Mouse (Mus musculus) inflammation-experienced regulatory T-cells, adult 6 months (primary cell): ENCODE measurements around the gene Olfr549. TPM values are rescaled to one million over a fixed set of nuclear protein-coding genes. Genes with fewer than 3 reads are reported as not detected.

Source experiments
- ATAC-seq: one replicate; pipeline ENCODE4 v1.8.0; 2017
- polyA plus RNA-seq, 3 experiments: library from polyadenylated mRNA; unstranded; fragments of 100-300 nt; shearing (Covaris generic); gene quantifications; one replicate each; pipeline ENCODE4 v1.2.1; 2017

Gene Olfr549
- polyA plus RNA-seq = not detected

- no peak for ATAC-seq
These were observed at the start of gene Olfr549 for GRCm38 (mm10) chr7:102549570-102549969. Olfr549 (plus strand) TSS chr7:102549870.

DNA sequence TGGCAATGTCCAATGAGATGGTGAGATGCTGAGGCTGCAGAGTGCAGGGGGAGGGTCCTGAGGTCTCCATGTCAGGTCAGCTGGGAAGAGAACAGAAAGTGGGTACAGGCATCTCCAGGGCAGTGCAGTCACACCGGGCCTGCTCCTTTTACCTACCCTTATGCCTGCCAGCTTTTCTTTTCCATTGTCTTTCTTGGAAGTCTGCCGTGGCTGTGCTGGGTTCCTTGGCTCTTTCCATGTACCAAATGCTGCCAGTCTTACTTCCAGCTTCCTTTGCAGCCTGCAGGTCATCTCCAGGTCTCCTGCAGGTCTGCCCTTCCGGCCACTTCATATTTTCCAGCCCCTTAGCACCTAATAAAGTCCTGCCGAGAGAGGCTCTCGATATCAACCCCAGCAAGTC is 47.7 kb upstream of the Olfr549 start:
- ATAC-seq = no peak

DNA sequence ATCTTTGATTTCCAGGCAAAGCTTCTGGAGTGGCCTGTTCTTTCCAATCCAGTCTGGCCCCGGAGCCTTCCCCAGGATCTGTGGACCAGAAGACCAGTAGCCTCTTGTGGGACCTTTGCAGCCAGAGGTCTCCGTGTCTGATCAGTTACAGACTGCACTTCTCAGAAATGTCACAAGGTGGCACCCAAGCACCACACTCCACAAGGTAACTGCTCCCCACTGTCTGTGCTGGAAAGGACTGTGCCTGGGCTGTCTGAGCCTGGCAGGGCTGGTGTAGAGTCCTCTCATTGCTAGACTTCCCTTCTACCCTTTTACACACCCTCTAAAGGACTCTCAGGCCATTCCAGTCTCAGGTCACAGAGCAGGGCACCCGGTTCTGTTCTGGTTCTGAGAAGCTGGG is 42.8 kb upstream of the Olfr549 start:
- ATAC-seq = peak; percentile 68

DNA sequence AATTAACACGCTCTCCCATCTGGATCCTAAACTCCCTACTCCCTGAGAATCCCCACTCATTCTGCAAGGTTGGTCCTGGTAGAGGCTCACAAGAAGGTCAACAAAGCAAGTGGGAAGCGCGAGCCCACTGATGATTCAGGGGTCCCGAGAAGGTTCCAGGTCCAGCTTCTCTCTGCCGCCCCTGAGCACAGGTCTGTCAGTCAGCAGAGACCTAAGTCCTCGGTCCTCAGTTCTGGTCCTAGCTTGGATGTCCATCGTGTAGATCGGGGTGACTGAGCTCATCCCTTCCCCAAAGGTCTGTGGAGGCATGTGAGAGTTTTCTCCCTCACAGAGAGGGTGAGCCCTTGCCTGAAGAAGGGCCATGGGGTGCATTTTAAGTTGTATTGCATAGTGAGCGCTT is 41.6 kb upstream of the Olfr549 start:
- ATAC-seq = no peak

DNA sequence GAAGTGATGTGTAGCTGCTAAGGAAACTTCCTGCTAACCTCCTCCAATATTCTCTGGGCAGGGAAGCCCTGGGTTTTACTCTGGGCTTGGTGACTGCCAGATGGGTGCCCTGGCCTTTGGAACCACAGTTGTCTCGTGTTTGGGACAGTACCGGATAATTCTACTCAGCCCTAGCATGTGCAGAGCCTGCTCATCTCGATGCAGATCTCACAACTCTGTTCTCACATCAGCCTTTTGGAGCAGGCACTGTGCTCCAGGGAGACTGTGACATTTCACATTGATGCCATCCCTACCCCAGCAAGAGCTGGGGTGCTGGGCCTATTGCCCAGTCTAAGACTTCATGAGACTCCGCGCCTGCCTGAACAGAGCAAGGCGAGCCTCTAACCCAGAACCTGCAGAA is 41.0 kb upstream of the Olfr549 start:
- ATAC-seq = no peak

GRCm38 (mm10) chr7:102509726-102510125 is 39.9 kb upstream of the Olfr549 start:
- ATAC-seq = no peak

GRCm38 (mm10) chr7:102511927-102512326 is 37.7 kb upstream of the Olfr549 start:
- ATAC-seq = no peak

DNA sequence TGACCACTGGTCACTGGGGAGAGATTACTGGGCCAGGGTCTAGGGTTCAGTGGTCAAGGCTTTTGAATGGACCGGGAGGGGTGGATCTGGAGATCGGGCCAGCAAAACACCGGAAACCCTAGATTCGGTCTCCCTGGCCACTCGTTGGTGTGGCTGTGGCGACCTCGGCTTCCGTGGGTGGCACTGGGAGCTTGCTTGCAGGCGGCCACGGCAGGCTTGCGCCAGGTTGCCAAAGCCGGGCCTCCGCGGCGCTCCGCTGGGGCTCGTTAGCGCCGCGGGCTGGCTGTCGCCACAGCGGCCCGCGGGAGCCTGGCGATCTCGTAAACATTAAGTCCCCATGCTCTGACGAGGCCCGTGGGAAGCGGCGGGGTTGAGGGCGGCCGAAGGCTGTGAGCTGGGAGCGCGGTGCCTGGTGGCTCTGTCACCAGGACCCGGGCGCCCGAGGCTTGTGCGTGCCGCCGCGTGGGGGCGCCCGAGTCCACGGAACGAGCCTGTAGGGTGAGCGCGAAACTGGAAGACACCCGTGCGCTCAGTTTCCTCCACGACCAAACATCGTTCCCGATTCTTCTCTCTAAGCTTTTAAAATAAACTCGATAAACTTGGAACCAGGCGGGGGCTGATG is 36.7 kb upstream of the Olfr549 start:
- ATAC-seq = peak; percentile 93

DNA sequence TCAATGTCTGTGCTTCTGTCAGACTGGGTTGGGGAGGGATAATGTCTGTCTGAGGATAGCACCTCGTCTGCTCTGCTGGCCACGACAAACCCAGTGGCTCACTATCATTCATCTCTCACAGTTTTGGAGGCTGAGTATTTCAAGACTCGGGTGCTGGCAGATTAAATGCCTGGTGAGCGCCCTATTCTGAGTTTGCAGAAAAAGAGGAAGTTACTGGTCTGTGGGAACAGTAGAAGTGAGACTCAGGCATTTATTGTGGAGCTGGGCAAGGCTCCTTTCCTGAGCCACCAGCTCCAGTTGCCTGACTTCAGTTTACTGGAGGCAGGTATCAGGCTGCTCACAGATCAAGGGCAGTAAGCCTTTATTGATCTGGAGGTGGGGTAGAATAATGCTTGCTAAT is 35.5 kb upstream of the Olfr549 start:
- no peak for ATAC-seq

DNA sequence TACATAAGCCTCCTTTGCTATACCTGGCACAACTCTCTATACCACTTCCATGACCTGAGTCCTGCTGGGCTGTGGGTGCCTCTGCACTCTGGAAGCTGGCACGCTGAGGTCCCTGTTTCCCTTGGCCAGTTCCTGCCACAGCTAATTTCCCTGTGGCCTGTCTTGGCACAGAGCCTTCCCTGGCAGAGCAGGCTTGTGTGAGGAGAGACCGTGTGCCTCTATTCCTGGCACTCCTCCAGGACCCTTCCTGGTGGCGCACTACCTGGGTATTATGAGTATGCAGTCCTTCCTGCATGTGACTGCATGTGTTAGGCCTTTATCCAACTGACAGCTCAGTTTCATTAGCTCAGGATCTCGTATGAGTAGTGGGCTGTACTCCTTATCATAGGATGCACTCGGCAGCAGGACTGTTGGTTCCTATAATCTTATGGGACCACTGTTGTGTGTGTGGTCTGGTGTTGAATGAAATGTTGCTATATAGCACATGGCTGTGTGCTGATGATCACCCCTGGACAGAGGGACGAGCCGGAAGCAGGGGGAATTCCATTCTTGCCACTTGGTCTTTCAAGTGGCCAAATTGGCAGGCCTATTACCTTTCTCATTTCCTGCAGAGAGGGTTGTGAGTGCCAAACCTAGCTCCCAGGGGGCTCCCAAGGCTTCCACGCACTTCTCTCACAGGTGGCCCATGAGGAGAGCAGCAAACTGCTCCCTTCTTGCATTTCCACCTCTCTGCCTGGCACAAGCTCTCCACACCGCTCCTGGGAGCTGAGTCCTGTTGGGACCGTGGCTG is 33.2 kb upstream of the Olfr549 start:
- ATAC-seq = no peak

GRCm38 (mm10) chr7:102517051-102517335 is 32.7 kb upstream of the Olfr549 start:
- ATAC-seq = no peak

- peak; percentile 95 for ATAC-seq
These were observed 20.6 kb upstream of the Olfr549 start for GRCm38 (mm10) chr7:102529052-102529451.

DNA sequence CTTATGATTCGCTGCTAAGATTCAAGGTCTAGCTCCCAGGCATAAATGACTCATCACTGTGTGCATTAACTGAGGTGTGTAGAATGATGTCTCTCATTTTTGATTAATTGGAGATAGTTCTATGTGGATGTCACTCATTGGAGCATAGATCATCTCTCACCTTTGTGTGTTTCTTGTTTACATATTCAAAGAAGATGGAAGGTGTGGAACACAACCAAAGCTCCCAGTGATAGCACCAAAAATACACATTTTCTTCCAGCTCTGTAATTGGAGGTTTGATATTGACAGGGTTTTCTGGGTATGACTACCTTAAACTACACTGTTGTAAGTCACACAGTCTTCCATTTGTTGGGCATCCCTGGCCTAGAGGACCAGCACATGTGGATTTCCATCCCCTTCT is 15.2 kb upstream of the Olfr549 start, which contains the start of gene Olfr547:
Gene Olfr547 (plus strand): TSS at position 301 of the 400 bp plus-strand sequence.
- no peak for ATAC-seq

GRCm38 (mm10) chr7:102540596-102540995 is 9.1 kb upstream of the Olfr549 start, which contains the start of gene Olfr548-ps1:
Olfr548-ps1 (plus strand) TSS chr7:102540896.
- ATAC-seq = no peak

DNA sequence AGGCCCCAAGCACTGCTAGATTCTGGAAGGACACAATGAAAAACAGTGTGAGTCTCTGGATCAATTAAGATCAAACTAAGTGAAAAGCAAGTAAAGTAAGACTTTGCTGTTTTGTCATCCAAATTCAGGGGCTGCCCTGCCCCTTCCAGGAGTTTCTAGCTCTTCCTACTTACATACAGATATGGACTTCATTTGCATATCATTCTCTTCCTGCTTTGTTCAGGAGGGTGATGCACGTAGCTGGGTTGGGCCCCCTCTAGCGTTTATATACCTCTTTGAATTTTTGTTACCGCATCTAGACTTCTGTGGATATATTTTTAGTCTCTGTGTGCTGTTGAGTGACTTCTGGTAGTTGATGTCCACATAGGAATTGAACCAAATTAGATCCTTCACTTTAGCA is 8.4 kb upstream of the Olfr549 start:
- ATAC-seq = no peak

GRCm38 (mm10) chr7:102553279-102553678 is 3.6 kb downstream of the Olfr549 start:
- peak; percentile 77 for ATAC-seq

DNA sequence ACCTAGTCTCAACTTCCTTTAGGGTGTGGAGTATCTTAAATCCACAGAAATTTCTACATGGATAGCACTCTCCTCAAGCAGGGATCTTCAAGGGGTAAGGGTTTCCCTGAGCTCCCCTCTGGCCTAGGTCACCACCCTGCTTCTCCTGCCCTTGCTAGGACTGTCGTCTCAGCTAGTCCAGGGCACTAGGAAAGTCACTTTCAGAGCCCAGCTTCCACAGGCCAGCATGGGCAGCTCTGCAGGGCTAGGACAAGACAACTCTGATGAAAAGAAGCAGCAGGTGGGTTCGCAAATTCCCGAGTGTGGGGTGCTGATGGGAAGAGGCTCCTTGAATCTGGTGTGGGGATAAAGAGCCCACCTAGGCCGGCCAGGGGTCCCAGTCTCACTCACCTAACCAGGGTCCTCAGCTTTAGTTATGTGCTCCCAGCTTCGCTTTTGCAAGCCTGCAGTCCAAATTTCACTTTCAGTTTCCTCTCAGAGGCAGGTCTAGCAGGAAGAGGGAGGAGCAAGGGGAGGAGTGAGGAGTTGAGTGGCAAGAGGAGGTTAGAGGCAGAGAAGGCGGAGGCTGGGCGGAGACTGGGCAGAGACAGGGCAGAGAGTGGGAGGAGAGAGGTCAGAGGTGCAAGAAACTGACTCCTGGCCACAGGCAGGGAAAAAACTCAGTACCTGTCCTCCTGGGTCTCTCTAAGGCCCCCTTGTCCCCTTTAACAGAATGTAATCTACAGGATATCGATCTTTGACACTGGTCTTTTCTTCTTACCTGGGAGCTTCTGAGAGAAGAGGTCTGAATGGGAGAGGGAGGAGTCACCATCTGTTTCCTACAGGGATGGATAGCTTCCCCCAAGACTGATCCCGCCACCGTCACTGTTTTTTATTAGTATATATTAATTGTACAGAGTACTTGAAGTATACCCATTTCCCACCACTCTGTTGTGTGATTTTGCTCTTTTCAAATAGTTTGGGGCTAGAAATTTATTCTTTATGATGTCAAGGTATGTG is 15.6 kb downstream of the Olfr549 start, which contains the start of gene Trim21:
Gene Trim21 (minus strand): TSS at position 488 of the 999 bp plus-strand sequence.
- peak; percentile 100 for ATAC-seq

DNA sequence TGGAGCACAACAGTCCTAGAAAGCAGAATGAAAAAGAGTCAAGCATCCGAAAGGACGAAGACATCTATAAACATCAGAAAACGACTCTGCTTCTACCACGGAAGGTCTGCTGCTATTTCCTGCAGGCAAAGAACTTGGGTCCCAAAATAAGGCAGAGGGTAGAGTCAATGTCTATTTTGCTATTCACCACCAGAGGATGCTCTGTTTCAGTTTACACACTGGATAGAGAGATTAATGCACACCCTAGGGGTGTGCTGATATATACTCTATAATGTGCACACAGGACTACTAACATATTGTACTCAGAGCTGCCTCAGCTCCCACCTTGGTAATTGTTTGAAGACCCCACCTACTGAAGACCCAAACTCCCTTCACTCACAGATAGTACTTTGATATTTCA is 16.5 kb downstream of the Olfr549 start:
- ATAC-seq = no peak

- ATAC-seq = no peak
These were observed 21.5 kb downstream of the Olfr549 start, which contains the start of gene Olfr550 for GRCm38 (mm10) chr7:102571142-102571541. Olfr550 (plus strand) TSS chr7:102571442.

GRCm38 (mm10) chr7:102573174-102573830 is 23.6 kb downstream of the Olfr549 start:
- ATAC-seq = no peak

DNA sequence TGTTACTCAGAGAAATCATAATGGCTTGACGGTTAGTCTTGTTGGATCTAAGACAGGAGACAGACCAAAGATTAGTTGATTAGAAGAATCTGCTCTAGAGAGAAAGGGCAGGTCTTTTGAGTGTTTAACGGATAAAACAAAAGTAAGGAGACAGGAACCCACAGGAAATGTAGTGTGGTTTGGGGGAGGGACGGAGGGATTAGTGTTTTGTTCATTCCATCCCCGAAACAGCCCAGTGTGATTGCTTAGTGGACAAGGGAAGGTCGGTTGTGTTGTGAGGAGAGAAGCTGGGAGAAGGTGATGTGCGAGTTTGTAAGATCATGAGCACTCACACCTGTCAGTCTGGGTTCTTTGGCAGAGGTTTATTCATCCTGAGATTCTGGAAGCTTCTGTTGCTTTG is 26.3 kb downstream of the Olfr549 start:
- ATAC-seq = no peak

- no peak for ATAC-seq
These were observed 42.1 kb downstream of the Olfr549 start, which contains the start of gene Olfr551 for GRCm38 (mm10) chr7:102591786-102592185. Olfr551 (minus strand) TSS chr7:102591886.
